Mouse (Mus musculus) CH12.LX (cell line): ENCODE data around the gene Tspan17.

ENCODE experiments used
- CTCF ChIP-seq, 2 experiments: IDR thresholded peaks in 1 of 2; conservative IDR thresholded peaks in 1 of 2; 2 replicates each; pipeline ENCODE4 v1.5.1; 2011 to 2012; ENCODE audit warnings: low read depth in 2 of 2, low read length in 2 of 2, improper control_type of control experiment in 1 of 2, inconsistent platforms in 1 of 2, mild to moderate bottlenecking in 1 of 2, moderate library complexity in 1 of 2
- MAX ChIP-seq: IDR thresholded peaks from 2 replicates; pipeline ENCODE4 v1.6.1; 2011; ENCODE audit warnings: low read length, improper control_type of control experiment
- MXI1 ChIP-seq: IDR thresholded peaks from 2 replicates; pipeline ENCODE4 v1.6.1; 2011; ENCODE audit warnings: mild to moderate bottlenecking, low read depth, low read length, improper control_type of control experiment
- POLR2A ChIP-seq: IDR thresholded peaks from 2 replicates; pipeline ENCODE4 v1.6.1; 2011; ENCODE audit warnings: low read depth, mild to moderate bottlenecking, improper control_type of control experiment, low read length
- USF1 ChIP-seq: IDR thresholded peaks from 2 replicates; pipeline ENCODE4 v1.6.1; 2014; ENCODE audit warnings: low read depth, mild to moderate bottlenecking, inconsistent platforms, low read length, improper control_type of control experiment

GRCm38 (mm10) chr13:54783235-54783634 lies 5.9 kb upstream of the Tspan17 start:
- no peak for TF ChIP-seq MAX
- no peak for TF ChIP-seq USF1
- TF ChIP-seq POLR2A, result no peak
- TF ChIP-seq MXI1, result no peak
- TF ChIP-seq CTCF (conservative IDR thresholded peaks at IDR 0.05 in 1 of 2, IDR thresholded peaks at IDR 0.05 in 1 of 2; ENCODE audit: low read depth in 2 of 2, low read length in 2 of 2), result no peak
